Mouse (Mus musculus) left cerebral cortex, adult 11 months (tissue): ENCODE data around the gene Mmgt2.

ENCODE experiments used
- DNase-seq: peaks from one replicate; pipeline ENCODE4 v3.0.0; 2022; ENCODE audit warnings: low spot score

Gene Mmgt2

DNA sequence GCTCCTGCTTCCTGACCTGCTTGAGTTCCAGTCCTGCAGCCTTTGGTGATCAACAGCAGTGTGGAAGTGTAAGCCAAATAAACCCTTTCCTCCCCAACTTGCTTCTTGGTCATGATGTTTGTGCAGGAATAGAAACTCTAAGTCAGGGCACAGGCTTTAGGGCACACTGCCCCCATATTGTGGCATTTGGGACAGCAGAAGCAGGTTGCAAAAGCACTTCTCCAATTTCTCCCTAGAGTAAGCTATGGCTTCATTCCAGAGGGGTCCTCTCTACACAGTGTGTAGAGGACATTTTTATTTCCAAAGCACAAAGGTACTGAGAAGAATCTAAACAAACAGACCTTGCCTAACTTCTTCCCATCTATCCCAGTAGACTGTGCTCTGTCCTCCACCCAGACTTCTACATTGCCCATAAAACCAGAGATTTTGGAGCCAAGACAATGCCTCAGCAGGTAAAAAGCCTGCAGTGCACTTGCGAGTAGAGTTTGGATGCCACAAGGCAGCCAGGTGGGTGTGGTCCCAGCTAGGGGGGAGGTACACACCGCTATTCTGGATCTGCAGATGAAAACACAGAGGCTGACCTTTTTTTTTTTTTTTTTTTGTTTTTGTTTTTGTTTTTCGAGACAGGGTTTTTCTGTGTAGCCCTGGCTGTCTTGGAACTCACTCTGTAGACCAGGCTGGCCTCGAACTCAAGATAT lies 26.7 kb upstream of the Mmgt2 start:
- DNase-seq = no peak

DNA sequence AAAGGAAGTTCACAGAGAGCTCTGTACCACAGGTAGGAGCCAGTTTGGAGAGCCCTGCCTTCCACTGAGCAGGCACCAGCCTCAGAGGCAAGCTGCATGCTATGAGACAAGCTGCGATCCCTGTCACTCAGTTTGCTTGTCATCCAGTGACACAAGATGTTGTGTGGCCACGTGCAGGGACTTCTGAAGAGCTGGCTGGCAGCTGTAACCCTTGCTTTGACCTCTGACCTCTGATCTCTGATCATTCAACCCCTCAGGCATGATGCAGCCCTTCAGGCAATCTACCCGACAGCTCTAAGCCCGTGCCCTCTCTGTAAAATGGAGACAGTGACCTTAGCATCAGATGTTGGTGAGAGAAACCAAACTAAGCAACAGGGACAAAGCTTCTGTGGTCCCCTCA lies 25.6 kb upstream of the Mmgt2 start:
- no peak for DNase-seq

DNA sequence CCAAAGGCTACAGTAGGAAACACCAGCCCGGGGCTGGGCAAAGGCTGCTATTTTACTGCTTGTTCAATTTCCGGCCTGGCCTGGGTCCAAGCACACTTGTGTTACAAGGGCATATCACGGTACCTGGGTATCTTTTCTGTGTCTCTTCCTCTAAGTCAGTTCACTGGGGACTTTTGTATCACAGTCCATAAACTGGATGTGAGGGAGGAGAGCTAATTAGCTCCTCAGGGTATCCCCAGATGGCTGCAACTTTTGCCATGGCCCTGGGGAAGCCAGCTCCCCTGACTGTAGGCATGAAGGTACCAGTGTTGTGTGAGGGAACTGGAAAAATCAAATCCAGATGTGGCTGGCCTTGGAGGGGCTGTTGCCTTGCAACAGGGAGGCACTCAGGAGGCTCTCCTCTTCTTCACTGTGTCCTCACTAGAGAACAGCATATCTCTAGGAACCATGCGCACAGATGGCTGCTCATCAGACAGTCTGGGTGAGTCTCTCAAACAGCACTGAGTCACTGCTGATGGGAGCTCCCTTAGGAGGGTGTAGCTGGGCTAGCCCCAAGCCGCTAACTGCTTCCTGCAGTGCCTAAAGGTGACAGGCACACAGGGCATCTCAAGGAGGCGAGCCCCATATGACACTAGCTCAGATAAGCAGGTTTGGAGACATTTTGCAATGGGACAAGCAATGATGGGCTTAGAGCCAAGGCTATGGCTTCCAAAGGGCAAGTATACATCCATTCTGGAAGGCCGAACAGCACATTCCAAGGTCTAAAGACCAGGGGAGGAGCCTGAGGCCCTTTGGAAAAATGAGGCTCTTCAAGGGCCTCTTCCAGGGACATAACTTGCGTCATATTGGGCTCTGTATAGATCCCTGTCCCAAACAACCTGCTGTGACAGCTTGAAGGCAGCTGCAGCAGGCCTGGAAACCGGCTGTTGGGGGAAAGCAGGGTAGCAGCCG lies 23.8 kb upstream of the Mmgt2 start:
- DNase-seq = no peak

DNA sequence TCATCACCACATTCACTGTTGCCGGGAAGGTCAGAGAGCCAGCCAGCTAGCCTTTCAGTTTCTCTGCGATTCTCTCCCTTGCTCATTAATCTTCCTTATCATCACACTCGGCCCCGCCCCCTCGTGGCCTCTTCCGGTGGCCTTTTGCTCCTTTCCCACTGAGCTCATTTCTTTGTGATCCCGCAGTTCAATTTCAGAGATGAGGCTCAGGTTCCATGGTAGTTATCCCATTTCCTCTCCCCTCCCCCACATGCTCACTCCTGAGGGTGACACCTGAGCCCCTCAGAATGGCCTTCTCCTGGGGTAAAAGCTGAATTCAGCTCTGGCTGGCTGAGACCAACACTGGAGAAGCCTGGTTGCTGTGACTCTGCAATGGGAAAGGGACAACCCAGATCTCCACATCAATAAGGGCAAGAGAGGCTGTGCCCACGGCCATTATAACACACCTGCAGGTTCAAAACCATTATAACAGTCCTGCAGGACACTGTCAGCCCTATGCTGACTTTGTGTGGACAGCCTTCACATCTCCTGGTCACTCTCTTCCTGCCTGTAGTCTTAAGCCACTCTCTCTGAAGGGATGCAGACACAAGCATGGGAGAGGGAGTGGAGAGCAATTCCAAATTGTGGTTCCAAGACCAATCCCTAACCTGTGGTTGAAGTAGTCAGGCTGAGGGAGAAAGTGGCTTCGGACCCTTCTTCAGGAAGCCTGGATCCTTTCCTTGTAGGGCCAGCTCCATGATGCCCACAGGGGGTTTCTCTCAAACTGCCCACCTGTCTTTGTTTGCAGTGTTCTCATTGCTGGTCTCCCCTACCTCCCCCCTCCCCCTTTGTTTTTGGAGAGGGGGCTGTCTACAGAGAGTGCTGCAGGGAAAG lies 18.9 kb upstream of the Mmgt2 start:
- DNase-seq = no peak

DNA sequence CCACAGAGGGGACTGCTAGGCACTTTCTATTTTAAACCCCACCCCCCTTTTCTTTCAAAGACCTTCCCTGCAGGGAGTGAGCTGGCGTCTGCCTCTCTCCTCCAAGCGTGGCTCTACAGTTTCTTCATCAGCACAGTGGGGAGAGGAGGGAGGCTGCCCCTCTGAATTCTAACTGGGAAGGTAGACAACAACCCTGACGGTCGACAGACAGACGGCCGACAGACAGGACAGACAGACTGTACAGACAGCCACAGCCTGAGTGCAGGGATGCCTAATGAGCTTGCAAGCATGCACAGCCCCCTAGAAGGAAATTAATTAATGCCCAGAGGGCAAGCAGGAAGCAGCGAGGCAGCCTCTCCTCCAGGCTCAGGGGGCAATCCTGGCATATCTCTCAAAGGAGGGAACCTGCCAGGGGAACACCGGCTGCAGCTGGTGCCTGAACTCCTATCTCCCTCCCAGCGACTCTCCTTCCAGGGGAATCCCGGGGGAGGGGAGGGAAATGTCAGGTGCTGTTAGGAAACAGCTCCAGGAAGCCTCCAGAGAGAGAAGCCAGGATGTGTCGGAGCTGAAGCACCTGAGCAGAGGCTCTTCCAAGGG lies 18.1 kb upstream of the Mmgt2 start:
- no peak for DNase-seq

DNA sequence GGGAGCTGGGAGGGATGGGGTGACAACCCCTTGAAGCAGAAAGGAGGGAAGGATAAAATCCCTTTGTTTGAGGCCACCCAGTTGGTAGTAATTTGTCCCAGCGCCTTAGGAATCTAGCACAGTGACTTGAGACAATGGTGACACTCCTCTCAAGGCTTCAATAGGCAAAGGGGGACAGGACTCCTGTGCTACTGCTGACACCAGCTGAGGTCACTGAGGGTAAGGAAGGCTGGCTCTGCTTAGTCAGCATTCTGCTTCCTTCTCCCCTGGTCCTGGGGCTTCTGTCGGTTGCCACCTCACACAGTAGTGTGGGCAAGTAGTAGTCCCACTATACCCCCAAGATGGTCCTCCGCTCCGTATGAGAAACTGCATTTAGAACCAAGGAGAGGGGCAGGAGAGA lies 17.3 kb upstream of the Mmgt2 start:
- no peak for DNase-seq

DNA sequence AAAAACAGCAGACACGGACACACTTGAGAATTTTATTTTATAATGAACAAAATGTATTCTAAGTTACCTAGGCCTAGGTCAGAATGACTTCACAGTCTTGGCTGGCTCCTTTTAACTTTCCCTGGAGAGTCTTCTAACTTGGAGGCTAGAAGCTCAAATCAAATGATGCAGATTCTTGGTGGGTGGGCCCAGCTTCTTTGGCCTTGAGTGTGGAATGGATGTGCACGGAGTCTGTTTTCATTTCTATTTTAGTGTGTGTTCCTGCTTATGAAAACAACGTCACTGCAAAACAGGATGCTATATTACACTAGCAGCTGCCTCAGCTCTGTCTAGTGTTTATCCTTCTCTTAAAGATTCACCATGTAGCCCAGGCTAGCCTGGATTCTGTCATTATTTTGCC lies 13.1 kb upstream of the Mmgt2 start:
- no peak for DNase-seq

DNA sequence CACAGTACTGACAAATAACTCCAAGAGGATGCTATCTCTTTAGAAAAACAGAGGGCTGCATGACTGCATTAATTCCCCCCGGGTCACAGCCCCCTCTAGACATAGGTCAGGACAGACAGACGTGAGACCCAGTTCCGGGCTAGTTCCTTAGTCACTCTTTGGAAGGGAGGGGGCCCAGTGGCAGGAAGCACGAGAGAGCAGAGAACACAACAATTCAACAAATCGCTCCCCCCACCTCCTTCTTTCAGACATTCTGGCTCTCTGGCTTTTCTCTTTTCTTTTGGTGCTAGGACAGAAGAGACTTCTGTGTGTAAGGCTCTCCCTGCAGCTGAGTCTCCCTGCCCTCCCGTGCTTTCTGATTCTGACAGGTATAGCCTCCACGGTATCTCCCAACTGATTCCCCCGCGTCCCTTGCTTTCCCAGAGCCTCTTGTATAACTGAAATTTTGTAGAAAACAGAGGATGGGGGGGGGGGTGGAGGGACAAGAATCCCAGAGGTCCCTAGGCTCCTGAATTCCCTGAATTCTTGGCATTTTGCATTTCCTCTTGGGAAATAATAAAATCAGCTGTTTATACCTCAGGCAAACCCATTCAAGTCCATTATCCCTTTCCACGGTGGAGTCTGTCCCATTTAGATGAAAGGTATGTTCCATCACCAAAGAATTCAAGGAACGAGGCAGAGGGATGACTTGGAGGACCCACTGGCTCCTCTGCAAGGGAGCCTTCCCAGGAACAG lies 12.2 kb upstream of the Mmgt2 start:
- DNase-seq = no peak

DNA sequence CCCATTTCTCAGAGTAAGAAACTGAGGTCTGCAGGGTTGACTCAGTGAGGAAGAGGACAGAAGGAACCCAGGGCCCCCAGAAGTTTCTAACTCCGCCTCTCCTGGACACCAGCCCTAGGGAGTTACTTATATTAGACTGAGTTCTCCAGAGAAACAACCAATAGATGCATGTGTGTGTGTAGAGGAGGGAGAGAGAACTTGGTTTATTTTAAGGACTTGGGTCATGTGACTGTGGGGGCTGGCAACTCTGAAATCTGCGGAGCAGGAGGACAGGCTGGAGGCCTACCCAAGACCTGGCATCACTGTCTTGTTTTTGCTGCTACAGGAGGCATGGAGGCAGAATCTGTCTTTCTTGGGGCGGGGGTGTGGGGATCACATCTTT lies 11.6 kb upstream of the Mmgt2 start:
- peak; percentile 59 for DNase-seq

DNA sequence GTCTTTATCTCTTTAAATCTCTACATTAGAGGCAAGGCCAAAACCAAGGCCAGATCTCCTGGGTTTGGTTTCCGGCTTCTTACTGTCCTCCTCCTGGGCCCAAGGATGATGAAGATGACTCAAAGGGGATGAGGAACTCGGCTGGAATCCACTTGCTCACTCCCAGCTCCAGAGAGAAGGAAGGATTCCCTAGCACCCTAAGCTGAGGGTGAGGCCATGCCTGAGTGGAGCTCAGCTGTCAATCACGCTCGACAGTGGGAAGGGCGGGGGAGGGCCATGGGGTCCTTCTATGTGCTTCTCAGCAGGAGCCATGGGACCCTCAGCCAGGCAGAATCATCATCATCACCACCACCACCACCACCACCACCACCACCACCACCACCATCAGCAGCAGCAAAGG lies 11.1 kb upstream of the Mmgt2 start:
- no peak for DNase-seq

DNA sequence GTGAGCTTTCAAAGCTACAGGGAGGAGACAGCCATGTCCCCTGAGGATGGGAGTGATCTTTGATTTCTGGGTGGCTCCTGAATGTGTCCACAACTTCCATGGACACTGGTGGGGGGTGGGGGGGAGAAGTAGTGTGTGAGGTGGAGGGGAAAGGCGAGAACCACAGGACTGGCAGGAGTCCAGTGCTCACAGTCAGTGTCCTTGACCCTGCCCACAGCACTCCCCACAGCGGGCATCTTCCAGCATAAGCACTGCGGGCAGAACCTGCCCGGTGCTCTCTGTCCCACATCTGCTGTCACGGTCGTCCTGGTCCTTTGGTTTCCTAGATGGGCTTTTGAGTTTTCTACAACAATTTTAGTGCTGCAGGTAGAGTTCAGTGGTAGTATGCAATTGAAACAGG lies 10.7 kb upstream of the Mmgt2 start:
- no peak for DNase-seq

DNA sequence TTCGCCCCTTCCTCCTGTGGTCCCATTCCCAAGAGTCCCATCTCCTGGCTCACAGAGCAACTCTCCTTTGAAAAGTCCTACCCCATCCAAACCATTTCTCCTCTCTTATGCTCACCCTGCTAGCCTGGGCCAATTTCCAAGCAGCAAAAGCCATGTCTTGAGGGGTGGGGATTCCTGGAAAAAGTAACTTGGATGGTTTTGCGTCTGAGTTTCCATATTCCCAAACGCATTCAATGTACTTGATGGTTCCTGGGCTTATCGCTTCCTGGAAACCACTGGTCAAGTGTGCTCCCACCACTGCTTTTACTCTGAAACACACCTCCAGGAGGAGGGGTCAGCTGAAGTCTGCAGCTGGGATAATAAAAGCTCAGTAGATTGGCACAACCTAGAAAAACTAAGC lies 10.1 kb upstream of the Mmgt2 start:
- DNase-seq = no peak

DNA sequence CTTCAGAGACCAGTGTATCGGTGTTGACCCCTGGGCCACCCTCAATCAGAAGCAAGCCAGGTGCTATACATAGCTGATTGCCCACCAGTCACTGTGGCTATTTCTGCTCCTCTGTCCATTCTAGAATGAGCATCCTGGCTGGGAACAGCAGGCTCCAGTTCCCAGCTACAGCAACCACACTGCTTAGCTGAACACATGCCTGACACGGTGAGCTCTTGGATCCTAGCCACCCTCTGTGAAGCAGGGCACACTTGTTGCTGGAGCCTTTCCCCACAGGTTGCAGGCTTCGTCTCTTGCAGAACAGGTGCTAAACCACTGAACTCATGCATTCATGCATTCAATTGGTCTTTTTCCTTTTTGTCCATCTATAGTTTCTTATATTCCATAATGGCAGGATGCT lies 8.1 kb upstream of the Mmgt2 start:
- DNase-seq = no peak

DNA sequence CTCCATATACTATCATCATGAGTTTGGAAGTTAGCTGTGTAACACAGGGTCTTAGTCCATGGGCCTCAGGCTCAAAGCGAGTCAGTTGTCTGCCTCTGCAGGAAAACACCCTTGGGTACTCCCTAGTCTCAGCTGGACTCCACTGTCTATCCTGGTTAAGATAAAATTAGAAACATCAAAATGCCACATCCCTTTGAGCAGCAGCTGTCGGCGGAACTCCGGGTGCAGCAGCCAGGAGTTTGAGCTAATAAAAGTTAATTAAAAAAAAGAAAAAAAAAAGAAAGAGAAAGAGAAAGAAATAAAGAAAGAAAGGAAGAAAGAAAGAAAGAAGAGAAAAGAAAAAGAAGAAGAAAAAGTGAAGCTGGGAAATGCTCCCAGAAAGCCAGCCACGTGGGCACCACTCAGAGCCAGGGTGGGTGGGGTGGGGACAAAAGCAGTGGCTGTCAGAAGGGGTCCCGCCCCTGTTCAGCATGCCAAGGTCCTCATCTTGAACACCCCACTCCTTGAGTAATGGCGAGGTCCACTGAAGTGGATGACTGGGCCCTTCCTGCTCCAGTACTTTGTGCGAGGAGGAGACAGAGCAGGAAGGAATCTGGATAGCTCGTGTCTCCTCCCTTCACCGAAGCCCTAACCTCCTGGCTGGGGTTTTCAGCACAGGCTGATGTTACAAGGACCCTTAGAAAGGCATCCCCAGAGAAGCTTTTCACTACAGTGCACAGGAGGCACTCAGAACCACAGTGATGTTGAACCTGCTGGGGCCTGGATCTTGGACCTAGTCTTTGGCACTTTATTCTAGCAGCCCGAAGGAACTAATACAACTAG lies 6.2 kb upstream of the Mmgt2 start:
- DNase-seq = no peak

DNA sequence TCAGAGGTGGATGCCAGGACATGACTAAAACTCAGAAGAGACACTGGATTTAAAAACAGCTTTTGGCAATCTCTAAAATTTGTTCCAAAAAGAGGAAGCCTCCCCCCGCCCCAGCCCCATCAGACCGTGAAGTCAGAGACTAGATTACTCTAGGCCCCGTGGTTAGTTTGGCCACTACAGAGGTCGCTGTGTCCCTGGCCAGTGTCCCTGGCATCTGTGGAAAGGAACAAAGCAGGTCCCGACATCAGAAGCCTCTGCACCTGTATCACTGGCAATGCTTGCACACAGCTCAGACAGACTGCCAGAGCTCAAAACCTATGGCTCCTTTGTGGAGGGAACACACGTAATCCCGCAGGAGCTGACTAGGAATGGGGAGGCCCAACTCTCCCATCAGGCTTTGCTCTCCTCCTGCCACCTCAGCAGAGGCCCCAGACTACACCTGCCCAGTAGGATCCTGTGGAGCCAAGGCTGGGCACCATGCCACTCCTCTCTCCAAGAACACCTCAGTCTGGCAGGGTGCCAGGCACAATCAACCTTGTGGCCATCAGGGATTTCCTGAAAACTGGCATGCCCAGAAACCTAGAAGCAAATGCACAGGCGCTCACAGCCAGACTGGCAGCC lies 5.3 kb upstream of the Mmgt2 start:
- DNase-seq = no peak

DNA sequence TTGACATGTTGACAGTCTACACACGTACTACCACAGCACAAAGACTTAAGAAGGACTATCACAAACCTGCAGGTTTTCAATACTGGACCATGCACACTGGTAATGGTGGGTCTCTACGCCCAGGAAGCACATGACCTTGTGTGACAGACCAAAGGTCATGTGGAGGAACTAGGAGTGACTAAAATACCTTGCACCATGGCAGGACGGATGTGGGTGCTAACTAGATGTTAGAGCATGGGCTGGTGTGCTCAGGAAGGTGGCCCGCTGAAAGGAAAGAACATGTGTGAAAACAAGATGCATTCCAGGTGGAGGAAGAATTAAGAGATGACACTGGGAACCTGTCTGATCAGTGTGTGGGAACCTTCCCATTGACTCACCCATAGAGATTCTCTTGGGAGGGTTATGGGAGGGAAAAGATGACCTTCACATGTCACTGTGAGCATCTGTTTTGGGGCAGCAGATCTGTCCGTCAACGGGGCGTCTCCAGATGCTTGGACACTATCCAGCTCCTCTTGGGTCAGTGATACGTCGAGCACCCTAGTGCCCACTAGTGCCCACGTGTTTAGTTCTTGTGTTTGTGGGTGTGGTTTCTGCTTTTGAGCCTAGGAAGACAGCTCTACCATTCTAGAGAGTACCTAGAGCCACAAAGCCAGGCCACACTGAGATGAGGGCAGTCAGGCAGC lies 4.6 kb upstream of the Mmgt2 start:
- DNase-seq = no peak

DNA sequence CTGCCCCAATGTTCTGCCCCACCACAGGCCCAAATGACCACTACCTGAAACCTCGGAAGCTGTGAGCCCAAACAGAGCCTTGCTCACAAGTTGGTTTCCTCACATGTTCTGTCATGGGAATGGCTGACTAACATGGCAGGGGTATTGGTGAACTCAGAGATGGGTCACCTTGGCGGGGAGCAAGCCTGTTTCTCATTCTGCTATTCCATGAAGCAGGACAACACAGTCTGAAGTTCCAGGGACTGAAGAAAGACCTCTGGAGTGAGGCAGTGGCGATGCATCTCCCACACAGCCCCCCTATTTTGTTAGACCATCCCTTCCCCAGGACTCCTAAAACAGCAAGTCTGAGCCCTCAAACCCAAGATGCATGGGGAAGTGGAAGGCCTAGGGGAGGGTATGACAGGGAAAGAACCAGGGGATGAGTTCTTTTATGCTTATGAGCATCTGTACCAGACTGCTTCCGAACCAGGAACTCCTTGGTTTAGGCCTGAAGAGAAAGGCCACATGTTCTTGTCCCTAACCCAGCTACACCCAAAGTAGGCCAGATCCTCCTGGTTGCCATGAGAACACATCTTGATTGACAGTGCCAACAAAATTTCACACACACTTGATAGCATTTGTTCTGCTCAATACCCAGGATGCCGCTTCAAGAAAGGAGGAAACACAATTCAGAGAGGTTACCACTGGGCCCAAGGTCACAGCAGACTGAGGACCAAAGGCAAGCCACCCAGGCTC lies 3.7 kb upstream of the Mmgt2 start:
- no peak for DNase-seq

DNA sequence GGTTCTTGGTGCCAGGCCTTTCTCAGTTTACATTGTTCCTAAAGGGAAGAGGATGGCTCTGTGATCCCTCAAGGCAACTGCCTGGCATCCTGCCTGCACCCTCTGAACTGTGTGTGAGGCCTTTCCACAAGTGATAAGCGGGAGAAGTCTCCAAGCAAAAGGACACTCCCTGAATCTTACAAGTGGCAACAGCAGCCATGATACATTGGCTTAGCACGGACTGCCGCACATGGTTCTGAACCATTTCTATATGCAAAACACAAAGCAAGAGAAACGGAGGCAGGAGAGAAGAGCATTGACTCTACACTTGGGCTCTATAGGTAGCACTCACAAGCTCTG lies 3.2 kb upstream of the Mmgt2 start:
- no peak for DNase-seq
